Mouse (Mus musculus) CH12.LX (cell line): ENCODE results near the gene Xylt1.
A peak's percentile ranks its signal among the peaks of the same experiment; 100 is the strongest.

Experiments
- CTCF ChIP-seq, 2 experiments: IDR thresholded peaks in 1 of 2; conservative IDR thresholded peaks in 1 of 2; 2 replicates each; pipeline ENCODE4 v1.5.1; 2011 to 2012; ENCODE audit warnings: low read depth in 2 of 2, low read length in 2 of 2, improper control_type of control experiment in 1 of 2, inconsistent platforms in 1 of 2, mild to moderate bottlenecking in 1 of 2, moderate library complexity in 1 of 2
- EP300 ChIP-seq: IDR thresholded peaks from 2 replicates; pipeline ENCODE4 v1.6.1; 2011; ENCODE audit warnings: low read length, improper control_type of control experiment
- KAT2A ChIP-seq: IDR thresholded peaks from 2 replicates; pipeline ENCODE4 v1.6.1; 2012; ENCODE audit warnings: low read length, improper control_type of control experiment, inconsistent platforms; ENCODE audit not compliant: insufficient replicate concordance
- MAZ ChIP-seq: IDR thresholded peaks from 2 replicates; pipeline ENCODE4 v1.6.1; 2012; ENCODE audit warnings: low read depth, mild to moderate bottlenecking, inconsistent platforms, low read length, improper control_type of control experiment, moderate library complexity
- ZKSCAN1 ChIP-seq: IDR thresholded peaks from 2 replicates; pipeline ENCODE4 v1.6.1; 2012; ENCODE audit warnings: low read depth, inconsistent platforms, low read length, improper control_type of control experiment, borderline replicate concordance

GRCm38 (mm10) chr7:117614851-117615250 is 234.1 kb downstream of the Xylt1 start:
- TF ChIP-seq CTCF (conservative IDR thresholded peaks at IDR 0.05 in 1 of 2, IDR thresholded peaks at IDR 0.05 in 1 of 2; ENCODE audit: low read depth in 2 of 2, low read length in 2 of 2): no peak
- peak; percentile 27; the same call in 1 of the 2 replicates for TF ChIP-seq EP300
- TF ChIP-seq MAZ: no peak
- no peak for TF ChIP-seq ZKSCAN1
- TF ChIP-seq KAT2A: no peak
